Mouse (Mus musculus): ENCODE data around the gene Smug1. TPM values are rescaled to one million over a fixed set of nuclear protein-coding genes. Genes with fewer than 3 reads are reported as not detected.

Smug1 gene
- total RNA-seq, 1 experiment, result 10.6 TPM

GRCm38 (mm10) chr15:103147422-103147690 lies 19.5 kb downstream of the Smug1 start:
- peaks cover 6 to 7% of the 10 kb centered on the region in 2 experiments; a peak in 3 of 4 replicates for H3K4me1 ChIP-seq (ENCODE audit: control insufficient read depth in 2 of 2, insufficient read depth in 2 of 2, low read length in 2 of 2, poor library complexity in 1 of 2)
- no peak overlapping the region for H3K4me3 ChIP-seq (ENCODE audit: insufficient read depth in 1 of 2, low read depth in 1 of 2, low read length in 2 of 2, poor library complexity in 1 of 2, severe bottlenecking in 1 of 2)
- in situ Hi-C loops (cut with MboI; ENCODE audit: low sequenced_read_pairs in 2 of 2, unreplicated experiment in 2 of 2), result no loop called here
- no peak for TF ChIP-seq MAFK (IDR thresholded peaks at IDR 0.05; ENCODE audit: insufficient read depth, low read depth, low read length)
- TF ChIP-seq ZC3H11A (IDR thresholded peaks at IDR 0.05; ENCODE audit: borderline replicate concordance, low read depth, low read length), result no peak
- no peak for TF ChIP-seq HCFC1 (IDR thresholded peaks at IDR 0.05; ENCODE audit: borderline replicate concordance, insufficient read depth, low read length)
- no peak for TF ChIP-seq ZNF384 (IDR thresholded peaks at IDR 0.05; ENCODE audit: low read depth, low read length)
- TF ChIP-seq CHD2 (IDR thresholded peaks at IDR 0.05; ENCODE audit: low read depth, low read length), result no peak
- no peaks in the 10 kb centered on the region for H3K36me3 ChIP-seq (ENCODE audit: control insufficient read depth, insufficient read depth, low read length, poor library complexity, severe bottlenecking)
- no peak for DNase-seq (ENCODE audit: low read depth, low spot score)
- no peak overlapping the region for H3K9ac ChIP-seq (ENCODE audit: insufficient read depth, low read depth, low read length, poor library complexity, severe bottlenecking)
- no peaks in the 10 kb centered on the region for H3K9me3 ChIP-seq (ENCODE audit: control insufficient read depth, insufficient read depth, low read depth, low read length)
- H3K27ac ChIP-seq (ENCODE audit: insufficient read depth, low read depth, low read length, poor library complexity, severe bottlenecking), result no peak overlapping the region

GRCm38 (mm10) chr15:103146627-103147421 lies 20.1 kb downstream of the Smug1 start:
- Histone ChIP-seq H3K9ac (ENCODE audit: insufficient read depth, low read depth, low read length, poor library complexity, severe bottlenecking) (peak overlapping the region; percentile 68), H3K4me1 (ENCODE audit: control insufficient read depth in 2 of 2, insufficient read depth in 2 of 2, low read length in 2 of 2, poor library complexity in 1 of 2) (peaks cover 6 to 7% of the 10 kb centered on the region in 2 experiments; a peak in 3 of 4 replicates), H3K9me3 (ENCODE audit: control insufficient read depth, insufficient read depth, low read depth, low read length) (no peaks in the 10 kb centered on the region), H3K27ac (ENCODE audit: insufficient read depth, low read depth, low read length, poor library complexity, severe bottlenecking) (no peak overlapping the region), H3K4me3 (ENCODE audit: insufficient read depth in 1 of 2, low read depth in 1 of 2, low read length in 2 of 2, poor library complexity in 1 of 2, severe bottlenecking in 1 of 2) (peak overlapping the region; percentile 63), H3K36me3 (ENCODE audit: control insufficient read depth, insufficient read depth, low read length, poor library complexity, severe bottlenecking) (no peaks in the 10 kb centered on the region)
- TF ChIP-seq CHD2 (IDR thresholded peaks at IDR 0.05; ENCODE audit: low read depth, low read length), result no peak
- TF ChIP-seq MAFK (IDR thresholded peaks at IDR 0.05; ENCODE audit: insufficient read depth, low read depth, low read length), result 0 out of 2 replicates have a peak, but pooled peaks have one; percentile 37
- in situ Hi-C loops (cut with MboI; ENCODE audit: low sequenced_read_pairs in 2 of 2, unreplicated experiment in 2 of 2), result no loop called here
- DNase-seq (ENCODE audit: low read depth, low spot score), result no peak

- H3K36me3 ChIP-seq (ENCODE audit: control insufficient read depth, insufficient read depth, low read length, poor library complexity, severe bottlenecking), result no peaks in the 10 kb centered on the region
- TF ChIP-seq ZC3H11A (IDR thresholded peaks at IDR 0.05; ENCODE audit: borderline replicate concordance, low read depth, low read length), result no peak
- DNase-seq (ENCODE audit: low read depth, low spot score), result no peak
- H3K27ac ChIP-seq (ENCODE audit: insufficient read depth, low read depth, low read length, poor library complexity, severe bottlenecking), result no peak overlapping the region
- H3K4me3 ChIP-seq (ENCODE audit: insufficient read depth in 1 of 2, low read depth in 1 of 2, low read length in 2 of 2, poor library complexity in 1 of 2, severe bottlenecking in 1 of 2), result no peak overlapping the region
- in situ Hi-C loops (cut with MboI; ENCODE audit: low sequenced_read_pairs in 2 of 2, unreplicated experiment in 2 of 2), result no loop called here
- peaks cover 6 to 7% of the 10 kb centered on the region in 2 experiments; a peak in 3 of 4 replicates for H3K4me1 ChIP-seq (ENCODE audit: control insufficient read depth in 2 of 2, insufficient read depth in 2 of 2, low read length in 2 of 2, poor library complexity in 1 of 2)
- H3K9ac ChIP-seq (ENCODE audit: insufficient read depth, low read depth, low read length, poor library complexity, severe bottlenecking), result no peak overlapping the region
- no peaks in the 10 kb centered on the region for H3K9me3 ChIP-seq (ENCODE audit: control insufficient read depth, insufficient read depth, low read depth, low read length)
Measured at GRCm38 (mm10) chr15:103145635-103146299, 21.1 kb downstream of the Smug1 start.

- no peak overlapping the region for H3K4me3 ChIP-seq (ENCODE audit: insufficient read depth in 1 of 2, low read depth in 1 of 2, low read length in 2 of 2, poor library complexity in 1 of 2, severe bottlenecking in 1 of 2)
- H3K27ac ChIP-seq (ENCODE audit: insufficient read depth, low read depth, low read length, poor library complexity, severe bottlenecking), result no peak overlapping the region
- H3K9ac ChIP-seq (ENCODE audit: insufficient read depth, low read depth, low read length, poor library complexity, severe bottlenecking), result no peak overlapping the region
- in situ Hi-C loops (cut with MboI; ENCODE audit: low sequenced_read_pairs in 2 of 2, unreplicated experiment in 2 of 2), result no loop called here
- H3K4me1 ChIP-seq (ENCODE audit: control insufficient read depth in 2 of 2, insufficient read depth in 2 of 2, low read length in 2 of 2, poor library complexity in 1 of 2), result peaks cover 6 to 7% of the 10 kb centered on the region in 2 experiments; a peak in 3 of 4 replicates
- TF ChIP-seq MAFK (IDR thresholded peaks at IDR 0.05; ENCODE audit: insufficient read depth, low read depth, low read length), result no peak
- TF ChIP-seq ZNF384 (IDR thresholded peaks at IDR 0.05; ENCODE audit: low read depth, low read length), result no peak
- TF ChIP-seq CHD2 (IDR thresholded peaks at IDR 0.05; ENCODE audit: low read depth, low read length), result no peak
- TF ChIP-seq ZC3H11A (IDR thresholded peaks at IDR 0.05; ENCODE audit: borderline replicate concordance, low read depth, low read length), result no peak
- no peak for TF ChIP-seq HCFC1 (IDR thresholded peaks at IDR 0.05; ENCODE audit: borderline replicate concordance, insufficient read depth, low read length)
- DNase-seq (ENCODE audit: low read depth, low spot score), result no peak
- no peaks in the 10 kb centered on the region for H3K36me3 ChIP-seq (ENCODE audit: control insufficient read depth, insufficient read depth, low read length, poor library complexity, severe bottlenecking)
- no peaks in the 10 kb centered on the region for H3K9me3 ChIP-seq (ENCODE audit: control insufficient read depth, insufficient read depth, low read depth, low read length)
Measured at GRCm38 (mm10) chr15:103144176-103144575, 22.7 kb downstream of the Smug1 start.

All from ES-E14 (cell line).